Mouse (Mus musculus): ENCODE data around the gene Daam1.

The Daam1 gene

DNA sequence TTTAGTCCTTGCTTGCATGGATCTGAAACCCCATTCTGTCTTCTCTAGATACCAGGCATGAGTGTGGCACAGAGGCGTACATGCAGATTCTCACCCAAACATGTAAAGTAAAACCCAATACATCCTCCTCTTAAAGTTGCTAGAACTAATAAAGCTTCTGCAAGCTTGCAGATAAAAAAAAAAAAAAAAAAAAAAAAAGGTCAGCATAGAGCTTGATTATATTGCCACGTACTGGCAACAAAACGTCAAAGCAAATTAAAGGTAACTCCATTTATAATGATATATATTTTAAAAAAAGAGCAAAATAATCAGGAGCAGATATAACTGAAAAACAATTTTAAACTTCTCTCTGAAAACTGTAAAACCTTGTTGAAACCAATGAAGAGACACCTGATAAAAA lies 210.4 kb downstream of the Daam1 start:
- DNase-seq (ENCODE audit: low spot score in 2 of 2): no peak
